Mouse (Mus musculus): Measurements from ENCODE around the gene Terb2.

GRCm38 (mm10) chr2:122240735-122241134 is 54.7 kb downstream of the Terb2 start:
- no peak for TF ChIP-seq ETS1 (IDR thresholded peaks at IDR 0.05; ENCODE audit: low read depth, low read length)
- no peak for TF ChIP-seq TCF12 (IDR thresholded peaks at IDR 0.05; ENCODE audit: low read depth, low read length)
- TF ChIP-seq POLR2A (IDR thresholded peaks at IDR 0.05; ENCODE audit: control insufficient read depth in 1 of 2, insufficient read depth in 1 of 2, low read depth in 1 of 2, low read length in 2 of 2, poor library complexity in 1 of 2): no peak
- TF ChIP-seq CTCF (IDR thresholded peaks at IDR 0.05 in 2 of 3, conservative IDR thresholded peaks at IDR 0.05 in 1 of 3; ENCODE audit: control insufficient read depth in 1 of 3, insufficient read depth in 1 of 3, low read depth in 2 of 3, low read length in 3 of 3, poor library complexity in 1 of 3, severe bottlenecking in 1 of 3): no peak
- no peak for TF ChIP-seq EP300 (IDR thresholded peaks at IDR 0.05; ENCODE audit: low read depth in 1 of 2, low read length in 2 of 2)
- TF ChIP-seq CHD1 (IDR thresholded peaks at IDR 0.05; ENCODE audit: low read depth, low read length): no peak
- TF ChIP-seq MXI1 (IDR thresholded peaks at IDR 0.05; ENCODE audit: low read depth, low read length): no peak
- no peak for TF ChIP-seq MAFK (IDR thresholded peaks at IDR 0.05; ENCODE audit: borderline replicate concordance, low read depth, low read length)

Measured in MEL (cell line).